Mouse (Mus musculus): ENCODE data around the gene Cpne5.

Gene Cpne5

GRCm38 (mm10) chr17:29168996-29169601 is 68.9 kb downstream of the Cpne5 start:
- no peak for DNase-seq (ENCODE audit: low spot score in 2 of 2)

- no peak for DNase-seq (ENCODE audit: low spot score in 2 of 2)
Observed at GRCm38 (mm10) chr17:29168438-29168837, 69.5 kb downstream of the Cpne5 start.

GRCm38 (mm10) chr17:29167371-29167770 is 70.6 kb downstream of the Cpne5 start:
- DNase-seq (ENCODE audit: low spot score in 2 of 2), result peak; percentile 48 to 84

- DNase-seq (ENCODE audit: low spot score in 2 of 2), result no peak
Observed at GRCm38 (mm10) chr17:29165967-29166578, 71.9 kb downstream of the Cpne5 start.

- peak in 1 of 2 experiments; percentile 42 for DNase-seq (ENCODE audit: low spot score in 2 of 2)
Observed at GRCm38 (mm10) chr17:29165452-29165851, 72.5 kb downstream of the Cpne5 start.

DNA sequence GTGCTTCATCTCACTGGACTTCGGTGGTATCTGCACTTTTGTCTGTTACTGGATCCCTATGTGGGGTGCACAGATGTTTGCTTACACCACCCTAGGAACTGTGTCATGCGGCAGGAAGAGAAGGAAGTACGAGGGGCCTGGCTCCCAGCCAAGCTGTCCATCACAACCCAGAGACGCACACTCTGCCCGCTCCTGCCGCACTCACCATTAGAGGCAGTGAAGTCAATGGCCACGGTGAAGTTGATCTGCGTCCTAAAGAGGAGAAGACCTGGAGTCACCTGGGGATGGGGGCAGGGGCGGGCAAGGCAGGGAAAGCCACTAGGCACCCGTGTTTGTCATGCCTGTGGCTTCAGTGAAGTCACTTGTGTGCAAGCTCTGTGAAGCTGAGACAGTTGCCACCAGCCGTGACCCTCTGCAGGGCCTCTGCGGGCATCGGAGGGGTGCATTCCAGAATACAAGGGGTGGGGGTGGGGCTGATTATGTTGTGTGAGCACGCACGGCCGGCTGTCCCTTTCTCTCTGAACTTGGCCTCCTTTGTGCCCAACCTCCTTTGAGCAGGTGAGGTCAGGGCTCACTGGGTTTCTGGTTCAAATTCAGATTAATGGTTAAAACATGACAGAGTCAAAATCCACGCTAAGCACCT is 73.4 kb downstream of the Cpne5 start:
- peak in 1 of 2 experiments; percentile 65 for DNase-seq (ENCODE audit: low spot score in 2 of 2)

DNA sequence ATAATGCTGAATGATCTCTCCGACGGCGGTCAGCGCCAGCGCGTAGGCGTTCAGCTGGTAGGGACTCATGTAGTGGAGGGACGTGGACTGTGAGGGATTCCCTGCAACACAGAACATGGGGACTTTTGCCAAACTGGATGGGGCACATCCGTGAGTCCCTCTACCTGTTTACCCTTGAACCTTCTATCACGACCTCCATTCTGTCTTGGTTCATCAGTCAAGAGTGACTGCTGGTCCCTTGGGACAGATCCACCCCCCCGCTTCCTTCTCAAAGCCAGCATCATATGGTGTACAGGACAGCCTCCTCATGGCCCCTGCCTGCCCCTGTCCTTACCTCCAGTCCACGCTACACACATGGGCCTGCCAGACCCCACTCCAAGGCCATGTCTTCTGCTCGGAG is 75.6 kb downstream of the Cpne5 start:
- DNase-seq (ENCODE audit: low spot score in 2 of 2), result peak in 1 of 2 experiments; percentile 41

- DNase-seq (ENCODE audit: low spot score in 2 of 2), result no peak
Observed at GRCm38 (mm10) chr17:29159743-29160455, 78.1 kb downstream of the Cpne5 start.

DNA sequence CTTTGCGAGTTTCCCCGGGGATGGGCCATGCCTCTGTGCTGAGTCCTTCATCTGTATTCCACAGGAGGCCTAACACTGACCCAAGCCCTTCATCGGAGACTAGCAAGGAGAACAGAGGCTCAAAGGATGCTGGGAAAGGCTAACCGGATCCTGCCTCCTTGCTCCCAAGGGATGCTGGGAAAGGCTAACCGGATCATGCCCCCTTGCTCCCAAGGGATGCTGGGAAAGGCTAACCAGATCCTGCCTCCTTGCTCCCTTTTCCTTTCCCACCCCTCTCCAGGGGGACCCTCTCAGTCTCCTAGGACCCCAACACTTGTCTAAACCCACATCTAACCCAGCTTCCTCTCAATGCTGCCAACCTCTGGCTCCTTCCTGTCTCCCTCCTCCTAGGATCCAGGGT is 78.6 kb downstream of the Cpne5 start:
- no peak for DNase-seq (ENCODE audit: low spot score in 2 of 2)

- DNase-seq (ENCODE audit: low spot score in 2 of 2), result no peak
Observed at GRCm38 (mm10) chr17:29158899-29159298, 79.1 kb downstream of the Cpne5 start.

DNA sequence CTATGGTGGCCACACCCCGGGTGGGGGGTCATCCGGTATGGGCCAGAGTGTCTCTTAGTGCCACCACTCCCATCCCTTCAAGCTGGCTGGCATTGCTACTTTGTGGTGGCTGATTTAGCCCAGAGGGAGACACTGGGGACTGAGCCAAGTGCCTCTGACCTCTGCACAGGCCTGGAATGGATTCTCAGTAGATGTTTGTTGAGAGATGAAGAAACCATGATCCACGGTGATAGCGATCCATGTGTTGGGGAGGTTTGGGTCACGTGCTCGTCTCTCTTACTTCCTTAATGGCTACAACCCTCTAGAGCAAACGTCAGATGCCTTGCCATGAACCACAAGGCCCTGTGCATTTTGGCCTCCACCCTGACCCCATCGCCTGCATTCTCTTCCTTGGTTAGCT is 81.1 kb downstream of the Cpne5 start:
- no peak for DNase-seq (ENCODE audit: low spot score in 2 of 2)

- no peak for DNase-seq (ENCODE audit: low spot score in 2 of 2)
Observed at GRCm38 (mm10) chr17:29156396-29156795, 81.6 kb downstream of the Cpne5 start.

GRCm38 (mm10) chr17:29155355-29156135 is 82.4 kb downstream of the Cpne5 start:
- DNase-seq (ENCODE audit: low spot score in 2 of 2), result no peak

DNA sequence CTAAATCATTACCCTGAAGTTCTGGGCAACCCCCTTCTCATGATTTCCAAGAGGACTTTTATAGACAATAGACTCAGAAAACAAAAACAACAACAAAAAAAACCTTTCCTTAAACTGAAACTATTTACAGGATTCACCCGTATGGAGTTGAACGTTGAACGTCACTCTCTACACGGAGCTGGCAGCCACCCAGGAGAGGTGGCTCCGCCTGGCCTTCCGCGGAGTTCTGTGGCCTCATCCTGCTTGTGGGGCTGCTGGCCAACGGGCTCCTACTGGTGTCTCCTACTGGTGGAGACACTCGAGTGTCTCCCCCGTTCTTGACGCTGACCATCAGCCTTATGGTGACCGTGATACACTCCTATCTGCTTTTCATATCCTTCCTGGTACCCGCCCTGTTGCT is 83.7 kb downstream of the Cpne5 start:
- no peak for DNase-seq (ENCODE audit: low spot score in 2 of 2)

DNA sequence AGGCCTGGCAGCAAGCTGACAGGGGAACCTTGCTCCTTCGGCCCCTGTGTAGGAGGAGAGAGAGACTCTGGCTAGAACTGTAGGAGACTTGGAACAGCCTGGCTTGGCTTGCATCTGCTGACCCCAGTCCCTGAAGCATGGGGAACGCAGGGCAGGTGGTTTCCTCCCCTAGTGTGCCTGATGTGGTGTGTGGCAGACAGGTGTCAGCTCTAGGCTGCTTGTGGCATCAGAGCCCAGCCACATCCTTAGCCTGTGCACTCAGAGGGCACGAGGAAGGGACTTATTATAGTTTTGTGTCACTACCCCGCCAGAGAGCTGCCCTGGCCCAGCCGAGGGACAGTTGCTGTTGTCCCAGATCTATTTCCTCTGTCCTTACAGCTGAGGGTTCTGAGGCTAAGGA is 85.4 kb downstream of the Cpne5 start:
- no peak for DNase-seq (ENCODE audit: low spot score in 2 of 2)

- no peak for DNase-seq (ENCODE audit: low spot score in 2 of 2)
Observed at GRCm38 (mm10) chr17:29149766-29150165, 88.2 kb downstream of the Cpne5 start.

DNA sequence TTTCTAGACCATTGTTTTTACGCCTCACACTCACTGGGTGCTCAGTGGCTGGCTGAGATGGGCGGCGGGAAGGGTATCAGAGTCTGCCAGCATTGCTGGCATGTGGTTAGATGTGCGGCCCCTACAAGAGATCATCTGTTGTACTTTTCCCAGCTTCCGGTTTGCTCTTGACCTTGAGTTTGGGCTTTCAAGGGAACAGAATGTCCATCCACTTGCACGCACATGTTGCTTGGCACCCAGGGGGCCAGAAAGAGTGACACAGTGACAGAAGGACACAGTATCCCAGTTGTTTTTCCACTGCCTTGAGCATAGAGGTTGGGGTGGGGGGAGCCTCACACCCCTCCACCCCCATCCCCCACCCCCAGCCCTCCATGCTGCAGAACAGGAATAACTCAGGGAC is 90.2 kb downstream of the Cpne5 start:
- DNase-seq (ENCODE audit: low spot score in 2 of 2), result no peak

DNA sequence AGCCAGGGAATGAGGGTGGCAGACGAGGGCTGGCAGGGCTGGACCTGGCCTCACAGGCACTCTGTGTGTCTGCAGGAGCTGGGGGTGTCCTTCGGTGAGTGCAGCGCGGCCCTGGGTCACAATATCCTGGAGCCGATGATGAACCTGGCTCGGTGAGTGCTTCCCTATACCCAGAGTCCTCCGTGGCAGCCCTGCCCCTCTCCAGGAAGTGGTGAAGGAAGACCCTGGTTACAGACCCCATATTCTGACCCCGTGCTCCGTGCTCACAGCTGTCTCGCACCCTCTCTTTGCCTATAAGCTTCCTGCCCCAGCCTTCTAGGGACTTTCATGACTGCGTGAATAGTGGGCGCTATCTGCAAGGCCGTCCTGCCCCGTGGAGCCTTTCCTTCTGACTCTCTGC is 90.7 kb downstream of the Cpne5 start:
- no peak for DNase-seq (ENCODE audit: low spot score in 2 of 2)

DNA sequence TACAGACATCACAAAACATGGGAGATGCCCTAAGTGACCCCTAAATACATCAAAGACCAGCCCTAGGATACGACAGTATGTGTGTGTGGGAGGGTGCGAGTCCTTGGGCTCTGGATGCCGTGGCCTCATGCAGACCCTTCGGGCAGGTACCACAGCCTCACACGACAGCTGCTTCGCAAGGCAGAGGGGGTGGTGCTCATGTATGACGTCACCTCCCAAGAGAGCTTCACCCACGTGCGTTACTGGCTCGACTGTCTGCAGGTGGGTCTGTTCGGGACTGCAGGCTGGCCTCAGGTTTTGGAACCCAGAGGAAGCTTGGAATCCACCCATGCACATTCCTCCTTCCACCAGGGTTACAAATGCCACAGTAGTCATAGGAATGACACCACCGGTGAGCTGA is 92.9 kb downstream of the Cpne5 start:
- peak in 1 of 2 experiments; percentile 53 for DNase-seq (ENCODE audit: low spot score in 2 of 2)

DNA sequence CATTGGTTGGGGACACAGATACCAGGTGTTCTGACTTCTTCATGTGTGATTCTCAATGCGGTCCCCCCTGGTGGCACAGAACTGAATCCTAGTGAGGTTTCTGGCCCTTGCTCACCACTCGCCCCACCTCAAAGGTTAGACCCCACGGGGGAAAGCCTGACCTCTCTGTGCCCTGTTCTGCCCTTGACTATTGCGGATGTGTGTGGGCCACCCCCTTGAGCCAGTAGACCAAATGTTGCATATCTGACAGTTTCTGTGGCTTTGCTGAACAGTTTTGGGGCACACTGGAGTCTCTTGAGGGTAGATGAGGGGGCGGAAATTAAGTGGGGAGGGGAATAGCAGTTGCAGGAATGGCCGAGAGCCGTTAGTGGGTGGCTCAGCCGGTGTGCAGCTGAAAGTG is 94.7 kb downstream of the Cpne5 start:
- no peak for DNase-seq (ENCODE audit: low spot score in 2 of 2)

- no peak for DNase-seq (ENCODE audit: low spot score in 2 of 2)
Observed at GRCm38 (mm10) chr17:29141577-29141976, 96.4 kb downstream of the Cpne5 start.

- no peak for DNase-seq (ENCODE audit: low spot score in 2 of 2)
Observed at GRCm38 (mm10) chr17:29137906-29138305, 100.1 kb downstream of the Cpne5 start.
